Mouse (Mus musculus) urinary bladder, postnatal 0 days (tissue): ENCODE measurements around the gene Nrap. TPM values are rescaled to one million over a fixed set of nuclear protein-coding genes. Genes with fewer than 3 reads are reported as not detected.

Experiments used
- polyA plus RNA-seq: library from polyadenylated mRNA; unstranded; fragments of >200 nt; fragmentation: Nextera tagmentation; extraction: Ambion mirVana; gene quantifications from 2 replicates; pipeline ENCODE4 v1.2.1, GENCODE M21; 2015

Nrap gene
- 0.18 and 0.21 TPM in 2 replicates for polyA plus RNA-seq

GRCm38 (mm10) chr19:56389879-56390278, at the start of gene Nrap:
TSS of gene Nrap (minus strand) at chr19:56390037.

DNA sequence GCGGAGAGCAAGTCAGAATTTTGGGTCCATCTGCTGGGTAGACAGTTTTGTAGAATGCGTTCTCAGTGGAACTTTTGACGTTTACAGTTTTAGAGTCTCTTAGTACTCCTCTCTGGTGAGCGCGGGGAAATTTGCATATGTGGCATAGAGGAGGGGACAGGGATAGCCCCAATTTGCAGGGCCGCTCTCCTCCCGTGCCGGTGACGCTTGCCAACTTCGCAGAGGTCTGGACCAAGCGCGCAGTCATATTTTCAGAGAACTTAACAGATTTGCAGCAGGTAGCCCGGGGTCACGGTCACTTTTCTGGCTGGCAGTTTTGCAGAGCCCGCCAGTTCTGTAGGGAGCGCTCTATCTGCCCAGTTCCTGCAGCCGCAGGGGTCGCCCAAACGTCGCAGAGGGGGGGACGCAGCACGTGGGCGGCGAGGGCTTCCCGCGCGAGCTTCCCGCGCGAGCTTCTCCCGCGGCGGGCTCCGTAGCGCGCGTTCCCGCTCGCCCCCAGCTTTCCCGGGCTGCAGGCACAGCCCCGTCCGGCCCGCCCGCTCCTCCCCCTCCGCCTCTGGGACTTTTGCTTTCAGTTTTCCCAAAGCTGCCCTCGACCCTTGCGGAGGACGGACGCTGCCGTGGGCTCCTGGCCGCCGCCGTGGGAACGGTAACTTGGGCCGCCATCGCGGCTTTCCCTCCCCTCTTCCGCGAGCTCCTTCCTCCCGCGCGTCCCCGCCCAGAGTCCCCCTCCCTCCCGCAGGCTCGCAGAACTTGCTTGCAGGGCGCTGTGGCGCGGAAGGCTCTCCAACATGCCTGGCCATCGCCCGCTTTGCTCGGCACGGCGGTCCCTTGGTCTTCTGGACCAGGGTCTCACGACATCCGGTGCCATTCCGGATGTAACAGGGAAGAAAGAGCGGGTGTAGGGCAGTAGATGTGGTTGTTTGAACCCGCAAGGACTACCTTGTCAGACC, 7.1 kb upstream of the Nrap start, which contains the start of gene Casp7:
Gene Casp7 (plus strand): TSS at position 461 of the 953 bp plus-strand sequence.

DNA sequence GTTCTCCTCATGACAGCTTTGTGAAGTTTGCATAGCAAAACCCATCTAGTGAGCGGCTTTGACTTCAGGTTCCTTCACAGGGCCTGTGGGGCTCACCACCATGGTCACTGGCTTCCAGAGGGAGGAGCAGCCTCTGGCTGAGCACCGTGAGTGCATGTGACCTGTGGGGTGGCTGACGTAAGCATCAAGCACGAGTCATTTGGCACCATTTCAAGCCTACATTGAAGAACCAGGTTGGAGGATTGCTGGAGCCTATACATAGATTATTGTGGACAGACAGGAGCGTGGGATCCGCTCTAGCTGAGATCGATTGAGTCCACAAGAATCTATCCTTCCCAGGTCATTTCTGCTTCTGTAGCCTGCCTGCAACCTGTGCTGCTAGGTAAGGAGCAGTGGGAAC, 103.0 kb downstream of the Nrap start, which contains the start of gene Habp2:
Gene Habp2 (plus strand): TSS at position 272 of the 400 bp plus-strand sequence.

Other genes with a start within 250 kb of the Nrap start
- gene Habp2, start 102.9 kb downstream of the Nrap start, polyA plus RNA-seq, result 0.11 and 0.23 TPM in 2 replicates
- 11.2 and 14.1 TPM in 2 replicates for gene Casp7, start 7.1 kb upstream of the Nrap start, polyA plus RNA-seq
- gene Plekhs1, start 71.6 kb upstream of the Nrap start, polyA plus RNA-seq, result 0.10 and 0.15 TPM in 2 replicates
- gene Dclre1a, start 158.2 kb upstream of the Nrap start, polyA plus RNA-seq, result 8.5 and 9.3 TPM in 2 replicates
- 7.7 and 9.5 TPM in 2 replicates for gene Nhlrc2, start 158.2 kb upstream of the Nrap start, polyA plus RNA-seq